Mouse (Mus musculus): ENCODE measurements at regions not wholly inside any gene's neighbourhood (a gene's known extent, or its start where the extent isn't known, plus 50 kb on each side); places are given as distances from the start of the nearest gene placed in this dataset.
A peak's percentile ranks its signal among the peaks of the same experiment; 100 is the strongest.

DNA sequence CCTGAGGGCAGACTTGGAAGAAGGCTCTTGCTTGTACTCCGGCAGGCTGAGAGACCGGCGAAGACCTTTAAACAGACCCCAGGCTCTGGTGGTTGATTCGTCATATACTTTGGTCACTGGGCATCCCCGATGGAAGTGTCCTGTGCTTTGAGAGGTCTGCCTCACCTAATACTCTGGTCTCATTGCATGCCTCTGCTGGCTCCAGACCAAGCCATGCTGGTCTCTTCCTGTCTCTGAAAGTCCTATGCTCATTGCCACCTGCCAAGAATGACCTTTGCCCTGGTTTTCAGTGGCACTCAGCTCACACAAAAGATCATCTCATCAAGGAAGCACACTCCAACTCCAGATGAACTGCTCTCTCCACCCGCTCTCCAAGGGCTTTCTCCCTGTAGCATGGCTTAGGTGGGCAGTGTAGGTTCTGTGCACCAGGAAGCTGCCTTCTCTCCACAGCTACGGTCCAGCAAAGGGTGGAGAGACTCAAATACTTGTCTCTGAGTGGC lies 126.0 kb upstream of the Rcn1 start:
- no peaks in the 10 kb centered on the region for H3K9me3 ChIP-seq (ENCODE audit: control insufficient read depth, low read length)
- H3K36me3 ChIP-seq (ENCODE audit: control insufficient read depth, insufficient read depth, low read length) = no peaks in the 10 kb centered on the region
- ATAC-seq (ENCODE audit: insufficient number of reproducible peaks, insufficient read depth, low FRiP score, low read depth) = no peak
- 74% methylated on average over 7 of the region's 7 CpGs for WGBS
- H3K4me1 ChIP-seq (ENCODE audit: control insufficient read depth in 2 of 2, insufficient read depth in 2 of 2, low read length in 2 of 2) = peaks cover 3 to 4% of the 10 kb centered on the region in 2 experiments; a peak in 1 of 4 replicates
- H3K9ac ChIP-seq (ENCODE audit: low read length) = no peak overlapping the region
- no peaks in the 10 kb centered on the region for H3K27me3 ChIP-seq (ENCODE audit: control insufficient read depth, insufficient read depth, low read length)
- no peak overlapping the region for H3K27ac ChIP-seq (replicated peaks in 1 of 2; ENCODE audit: control insufficient read depth in 1 of 2, insufficient read depth in 1 of 2, low read depth in 2 of 2, low read length in 2 of 2)
- H3K4me3 ChIP-seq (ENCODE audit: control insufficient read depth in 1 of 2, insufficient read depth in 1 of 2, low read depth in 1 of 2, low read length in 2 of 2) = no peak overlapping the region
- no peak overlapping the region for H3K4me2 ChIP-seq (ENCODE audit: low read length)

DNA sequence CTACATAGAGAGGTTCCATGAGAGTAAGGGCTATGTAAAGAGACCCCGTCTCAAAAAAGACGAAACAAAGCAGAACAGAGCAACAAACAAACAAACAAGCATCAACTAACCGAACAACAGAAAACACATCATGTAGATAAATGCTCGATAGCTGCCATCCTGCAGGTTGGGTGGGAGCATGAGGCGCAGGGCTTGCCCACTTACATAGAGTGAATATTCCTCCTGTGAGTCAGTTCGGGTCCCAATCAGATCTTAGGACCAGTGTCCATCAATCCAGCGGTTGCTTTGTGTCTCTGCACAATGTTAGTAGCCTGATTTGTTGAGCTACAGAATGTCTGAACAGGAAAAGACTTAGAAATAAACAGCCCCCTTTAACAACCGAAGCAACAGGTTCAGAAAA lies 129.4 kb upstream of the Rcn1 start:
- no peaks in the 10 kb centered on the region for H3K36me3 ChIP-seq (ENCODE audit: control insufficient read depth, insufficient read depth, low read length)
- ATAC-seq (ENCODE audit: insufficient number of reproducible peaks, insufficient read depth, low FRiP score, low read depth) = no peak
- no peaks in the 10 kb centered on the region for H3K27me3 ChIP-seq (ENCODE audit: control insufficient read depth, insufficient read depth, low read length)
- no peak overlapping the region for H3K4me3 ChIP-seq (ENCODE audit: control insufficient read depth in 1 of 2, insufficient read depth in 1 of 2, low read depth in 1 of 2, low read length in 2 of 2)
- no peaks in the 10 kb centered on the region for H3K9me3 ChIP-seq (ENCODE audit: control insufficient read depth, low read length)
- H3K4me1 ChIP-seq (ENCODE audit: control insufficient read depth in 2 of 2, insufficient read depth in 2 of 2, low read length in 2 of 2) = peaks cover under 1 to 1% of the 10 kb centered on the region in 2 experiments; a peak in 1 of 4 replicates
- no peak overlapping the region for H3K27ac ChIP-seq (replicated peaks in 1 of 2; ENCODE audit: control insufficient read depth in 1 of 2, insufficient read depth in 1 of 2, low read depth in 2 of 2, low read length in 2 of 2)
- WGBS = 84% methylated on average over 8 of the region's 8 CpGs
- no peak overlapping the region for H3K9ac ChIP-seq (ENCODE audit: low read length)
- no peak overlapping the region for H3K4me2 ChIP-seq (ENCODE audit: low read length)

DNA sequence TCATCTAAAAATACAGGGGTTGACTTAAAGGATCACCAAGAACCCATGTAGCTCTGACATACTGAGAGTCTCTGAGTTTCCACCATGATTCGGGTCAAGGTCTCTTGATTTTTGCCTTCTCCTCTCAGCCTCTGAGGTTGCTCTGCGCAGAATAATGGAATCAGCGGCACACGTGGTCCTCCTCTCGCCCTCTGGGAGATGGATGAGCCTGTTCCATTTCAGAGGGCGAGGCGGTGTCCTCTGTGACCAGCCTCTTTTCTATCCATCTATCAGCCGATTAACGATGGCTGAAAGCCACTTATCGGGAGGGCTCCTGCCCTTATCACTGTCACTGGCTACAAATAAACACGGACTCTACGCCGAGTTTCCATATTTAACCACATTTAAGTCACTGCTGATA lies 124.6 kb upstream of the Pax6 start:
- H3K36me3 ChIP-seq (ENCODE audit: control insufficient read depth, insufficient read depth, low read length) = no peaks in the 10 kb centered on the region
- no peak overlapping the region for H3K9ac ChIP-seq (ENCODE audit: low read length)
- 30% methylated on average over 13 of the region's 13 CpGs for WGBS
- H3K9me3 ChIP-seq (ENCODE audit: control insufficient read depth, low read length) = no peaks in the 10 kb centered on the region
- H3K4me1 ChIP-seq (ENCODE audit: control insufficient read depth in 2 of 2, insufficient read depth in 2 of 2, low read length in 2 of 2) = peaks cover 3 to 6% of the 10 kb centered on the region in 2 experiments; a peak in 2 of 4 replicates
- H3K4me2 ChIP-seq (ENCODE audit: low read length) = peak overlapping the region; percentile 57
- no peak for ATAC-seq (ENCODE audit: insufficient number of reproducible peaks, insufficient read depth, low FRiP score, low read depth)
- peak overlapping the region in 1 of 2 experiments; percentile 14; a peak in 2 of 4 replicates for H3K4me3 ChIP-seq (ENCODE audit: control insufficient read depth in 1 of 2, insufficient read depth in 1 of 2, low read depth in 1 of 2, low read length in 2 of 2)
- no peak overlapping the region for H3K27ac ChIP-seq (replicated peaks in 1 of 2; ENCODE audit: control insufficient read depth in 1 of 2, insufficient read depth in 1 of 2, low read depth in 2 of 2, low read length in 2 of 2)
- no peaks in the 10 kb centered on the region for H3K27me3 ChIP-seq (ENCODE audit: control insufficient read depth, insufficient read depth, low read length)

DNA sequence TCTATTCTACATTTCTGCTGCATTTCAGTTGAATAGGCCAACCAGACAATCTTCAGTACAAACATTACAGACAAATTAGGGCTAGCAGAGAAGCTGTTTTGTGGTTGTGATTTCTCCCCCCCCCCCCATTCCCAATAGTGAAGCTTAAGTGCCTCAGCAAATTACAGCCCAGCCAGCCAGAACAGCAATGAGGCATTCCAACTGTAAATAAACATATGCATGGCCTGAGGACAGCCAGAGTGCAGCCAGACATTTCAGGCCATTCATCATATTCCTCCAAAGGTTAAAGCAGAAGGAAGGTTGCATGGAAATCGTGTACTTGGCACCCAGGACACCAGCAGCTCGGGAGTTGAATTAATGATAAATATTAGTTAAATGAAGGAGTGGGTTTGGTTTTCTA lies 116.6 kb upstream of the Pax6 start:
- H3K27ac ChIP-seq (replicated peaks in 1 of 2; ENCODE audit: control insufficient read depth in 1 of 2, insufficient read depth in 1 of 2, low read depth in 2 of 2, low read length in 2 of 2) = no peak overlapping the region
- no peak overlapping the region for H3K4me2 ChIP-seq (ENCODE audit: low read length)
- no peaks in the 10 kb centered on the region for H3K27me3 ChIP-seq (ENCODE audit: control insufficient read depth, insufficient read depth, low read length)
- 80% methylated on average over 2 of the region's 2 CpGs for WGBS
- H3K9me3 ChIP-seq (ENCODE audit: control insufficient read depth, low read length) = no peaks in the 10 kb centered on the region
- ATAC-seq (ENCODE audit: insufficient number of reproducible peaks, insufficient read depth, low FRiP score, low read depth) = no peak
- no peak overlapping the region for H3K4me3 ChIP-seq (ENCODE audit: control insufficient read depth in 1 of 2, insufficient read depth in 1 of 2, low read depth in 1 of 2, low read length in 2 of 2)
- H3K4me1 ChIP-seq (ENCODE audit: control insufficient read depth in 2 of 2, insufficient read depth in 2 of 2, low read length in 2 of 2) = no peaks in the 10 kb centered on the region
- no peaks in the 10 kb centered on the region for H3K36me3 ChIP-seq (ENCODE audit: control insufficient read depth, insufficient read depth, low read length)
- H3K9ac ChIP-seq (ENCODE audit: low read length) = no peak overlapping the region

DNA sequence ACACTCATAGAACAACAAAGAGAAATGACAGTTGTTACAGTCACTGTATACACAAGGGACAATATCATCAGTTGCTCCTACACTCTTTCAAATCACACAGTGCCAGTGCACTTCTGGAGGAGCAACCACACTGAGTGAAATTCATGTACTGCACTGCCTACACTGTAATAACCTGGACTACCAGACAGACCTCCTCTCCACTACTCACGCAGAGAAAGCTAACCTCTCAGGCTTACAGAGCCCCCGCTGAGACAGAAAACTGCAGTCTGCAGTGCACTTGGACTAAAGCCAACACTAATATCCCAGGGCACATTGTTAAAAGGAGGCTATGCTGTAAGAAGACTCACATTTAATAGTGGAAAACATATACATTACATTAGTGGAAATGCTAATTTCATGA lies 81.9 kb upstream of the Pax6 start:
- Histone ChIP-seq H3K9me3 (ENCODE audit: control insufficient read depth, low read length) (no peaks in the 10 kb centered on the region), H3K27me3 (ENCODE audit: control insufficient read depth, insufficient read depth, low read length) (no peaks in the 10 kb centered on the region), H3K27ac (replicated peaks in 1 of 2; ENCODE audit: control insufficient read depth in 1 of 2, insufficient read depth in 1 of 2, low read depth in 2 of 2, low read length in 2 of 2) (no peak overlapping the region), H3K4me1 (ENCODE audit: control insufficient read depth in 2 of 2, insufficient read depth in 2 of 2, low read length in 2 of 2) (no peaks in the 10 kb centered on the region), H3K9ac (ENCODE audit: low read length) (no peak overlapping the region), H3K4me3 (ENCODE audit: control insufficient read depth in 1 of 2, insufficient read depth in 1 of 2, low read depth in 1 of 2, low read length in 2 of 2) (no peak overlapping the region), H3K4me2 (ENCODE audit: low read length) (no peak overlapping the region), H3K36me3 (ENCODE audit: control insufficient read depth, insufficient read depth, low read length) (no peaks in the 10 kb centered on the region)
- WGBS = 3% methylated on average over 2 of the region's 2 CpGs
- ATAC-seq (ENCODE audit: insufficient number of reproducible peaks, insufficient read depth, low FRiP score, low read depth) = peak; percentile 47; the same call in 1 of the 2 replicates

DNA sequence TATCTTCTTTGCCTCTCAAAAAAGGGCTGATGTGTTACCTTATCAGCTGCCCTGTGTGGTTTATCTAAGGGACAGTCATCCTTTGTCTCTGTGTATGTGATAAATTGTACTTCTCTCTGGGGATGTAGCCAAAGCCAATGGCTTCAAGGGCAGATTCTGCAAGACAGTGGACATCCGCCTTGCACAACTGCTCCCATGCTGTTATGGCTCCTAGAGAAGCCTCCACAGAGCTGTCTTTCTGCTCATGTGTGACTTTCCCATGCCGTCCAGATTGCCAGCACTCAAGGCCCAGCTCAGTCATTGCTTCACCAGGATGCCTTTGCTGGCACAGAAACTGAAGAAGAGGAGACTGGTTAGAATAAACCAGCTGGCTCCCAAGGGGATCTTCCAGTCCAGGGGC lies 74.6 kb upstream of the Pax6 start:
- no peak overlapping the region for H3K27ac ChIP-seq (replicated peaks in 1 of 2; ENCODE audit: control insufficient read depth in 1 of 2, insufficient read depth in 1 of 2, low read depth in 2 of 2, low read length in 2 of 2)
- no peak overlapping the region for H3K4me2 ChIP-seq (ENCODE audit: low read length)
- 71% methylated on average over 2 of the region's 2 CpGs for WGBS
- H3K9ac ChIP-seq (ENCODE audit: low read length) = no peak overlapping the region
- H3K36me3 ChIP-seq (ENCODE audit: control insufficient read depth, insufficient read depth, low read length) = no peaks in the 10 kb centered on the region
- no peak for ATAC-seq (ENCODE audit: insufficient number of reproducible peaks, insufficient read depth, low FRiP score, low read depth)
- no peaks in the 10 kb centered on the region for H3K4me1 ChIP-seq (ENCODE audit: control insufficient read depth in 2 of 2, insufficient read depth in 2 of 2, low read length in 2 of 2)
- no peak overlapping the region for H3K4me3 ChIP-seq (ENCODE audit: control insufficient read depth in 1 of 2, insufficient read depth in 1 of 2, low read depth in 1 of 2, low read length in 2 of 2)
- no peaks in the 10 kb centered on the region for H3K27me3 ChIP-seq (ENCODE audit: control insufficient read depth, insufficient read depth, low read length)
- no peaks in the 10 kb centered on the region for H3K9me3 ChIP-seq (ENCODE audit: control insufficient read depth, low read length)

DNA sequence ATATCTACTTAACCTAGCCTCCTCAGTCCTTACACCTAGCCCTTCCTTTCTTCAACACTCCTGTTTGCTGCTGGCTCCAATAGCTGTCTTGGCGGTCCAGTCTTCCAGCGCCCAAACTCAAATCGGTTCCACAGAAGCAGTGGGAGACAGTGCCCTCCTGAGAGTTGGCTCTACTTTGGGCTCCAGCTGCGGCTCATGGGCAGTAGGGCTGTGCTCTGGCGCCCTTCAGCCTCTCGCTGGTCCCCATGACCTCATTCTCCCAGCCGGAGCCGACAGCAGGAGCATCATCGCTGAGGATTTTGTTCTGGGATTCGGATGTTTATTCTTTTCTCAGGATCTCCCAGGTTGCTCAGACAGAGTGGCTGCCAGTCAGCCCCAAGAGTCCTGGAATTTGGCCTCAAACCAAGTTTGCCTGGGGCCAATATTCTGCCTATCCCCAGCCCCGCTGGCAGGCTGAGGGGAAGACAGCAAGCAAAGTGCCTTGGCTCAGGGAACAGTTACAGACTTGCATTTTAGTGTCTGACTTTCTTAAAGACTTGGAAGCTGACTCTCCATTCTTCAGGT lies 64.1 kb upstream of the Pax6 start:
- no peak for ATAC-seq (ENCODE audit: insufficient number of reproducible peaks, insufficient read depth, low FRiP score, low read depth)
- Histone ChIP-seq H3K4me1 (ENCODE audit: control insufficient read depth in 2 of 2, insufficient read depth in 2 of 2, low read length in 2 of 2) (peaks cover 5 to 6% of the 10 kb centered on the region in 2 experiments; a peak in 3 of 4 replicates), H3K27ac (replicated peaks in 1 of 2; ENCODE audit: control insufficient read depth in 1 of 2, insufficient read depth in 1 of 2, low read depth in 2 of 2, low read length in 2 of 2) (no peak overlapping the region), H3K9ac (ENCODE audit: low read length) (no peak overlapping the region), H3K4me2 (ENCODE audit: low read length) (peak overlapping the region; percentile 8; the same call in 1 of the 2 replicates), H3K36me3 (ENCODE audit: control insufficient read depth, insufficient read depth, low read length) (no peaks in the 10 kb centered on the region), H3K4me3 (ENCODE audit: control insufficient read depth in 1 of 2, insufficient read depth in 1 of 2, low read depth in 1 of 2, low read length in 2 of 2) (no peak overlapping the region), H3K27me3 (ENCODE audit: control insufficient read depth, insufficient read depth, low read length) (no peaks in the 10 kb centered on the region), H3K9me3 (ENCODE audit: control insufficient read depth, low read length) (no peaks in the 10 kb centered on the region)
- WGBS = 46% methylated on average over 11 of the region's 11 CpGs

DNA sequence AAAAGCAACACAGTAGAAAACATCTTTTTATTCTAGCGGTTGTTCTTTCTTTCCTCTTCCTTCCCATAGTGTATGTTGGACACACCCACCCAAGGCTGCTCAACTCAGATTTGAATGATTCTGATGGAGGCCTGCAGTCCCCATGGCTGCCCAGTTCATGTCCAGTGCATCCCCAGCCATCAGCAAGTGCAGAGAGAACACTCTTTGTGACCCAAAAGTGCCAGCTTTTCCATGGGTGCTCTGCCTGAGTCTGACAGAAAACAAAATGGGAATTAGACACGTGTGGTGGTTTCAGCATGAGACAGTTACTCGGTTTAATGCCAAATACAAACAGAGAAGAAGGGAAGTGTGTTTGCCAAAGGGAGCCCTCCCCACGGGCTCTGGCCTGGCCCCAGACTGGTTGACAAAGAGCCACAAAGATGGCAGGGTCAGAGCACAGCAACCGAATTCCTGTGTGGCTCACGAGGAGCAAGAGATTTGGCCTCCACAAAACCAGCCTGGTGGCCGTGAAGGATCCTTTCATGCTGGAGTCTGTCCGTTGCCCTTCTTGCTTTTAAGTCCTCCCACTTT lies 60.6 kb upstream of the Pax6 start:
- Histone ChIP-seq H3K4me2 (ENCODE audit: low read length) (no peak overlapping the region), H3K4me3 (ENCODE audit: control insufficient read depth in 1 of 2, insufficient read depth in 1 of 2, low read depth in 1 of 2, low read length in 2 of 2) (no peak overlapping the region), H3K36me3 (ENCODE audit: control insufficient read depth, insufficient read depth, low read length) (no peaks in the 10 kb centered on the region), H3K27ac (replicated peaks in 1 of 2; ENCODE audit: control insufficient read depth in 1 of 2, insufficient read depth in 1 of 2, low read depth in 2 of 2, low read length in 2 of 2) (no peak overlapping the region), H3K27me3 (ENCODE audit: control insufficient read depth, insufficient read depth, low read length) (no peaks in the 10 kb centered on the region), H3K9ac (ENCODE audit: low read length) (no peak overlapping the region), H3K9me3 (ENCODE audit: control insufficient read depth, low read length) (no peaks in the 10 kb centered on the region), H3K4me1 (ENCODE audit: control insufficient read depth in 2 of 2, insufficient read depth in 2 of 2, low read length in 2 of 2) (peaks cover 13% of the 10 kb centered on the region in 2 experiments; a peak in 3 of 4 replicates)
- no peak for ATAC-seq (ENCODE audit: insufficient number of reproducible peaks, insufficient read depth, low FRiP score, low read depth)
- 72% methylated on average over 8 of the region's 8 CpGs for WGBS

Data from heart, embryonic 14.5 days (tissue).